Mouse (Mus musculus) stomach, postnatal 0 days (tissue): Measurements from ENCODE around the gene Nkx3-2.

Experiments
- CTCF ChIP-seq: IDR thresholded peaks from 2 replicates; pipeline ENCODE4 v1.5.1; 2016; ENCODE audit warnings: antibody characterized with exemption, low read depth, mild to moderate bottlenecking, moderate library complexity
- EP300 ChIP-seq: optimal IDR thresholded peaks from 2 replicates; pipeline ENCODE3; 2016; ENCODE audit warnings: antibody characterized with exemption

DNA sequence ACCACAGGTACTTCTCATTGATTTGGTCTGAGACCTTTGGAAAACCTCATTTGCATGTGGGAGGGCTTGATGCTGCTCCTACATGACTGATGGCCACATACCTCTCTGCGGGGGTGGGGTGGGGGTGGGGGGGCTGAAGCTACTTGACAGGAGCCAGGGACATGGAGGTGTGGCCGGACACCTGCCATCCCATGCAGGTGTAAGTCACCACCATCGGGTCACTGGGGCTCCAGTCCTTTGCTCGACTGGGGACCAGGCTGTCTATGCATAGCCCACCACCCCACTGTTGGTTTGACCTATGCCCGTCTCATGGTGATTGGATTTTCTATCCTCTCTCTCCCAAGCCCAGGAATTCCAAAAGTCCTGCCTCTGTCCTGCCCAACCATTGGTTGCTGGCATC lies 17.6 kb upstream of the Nkx3-2 start:
- TF ChIP-seq EP300 (no peak), CTCF (no peak)
